Mouse (Mus musculus) forebrain, postnatal 0 days (tissue): ENCODE measurements around the gene Cpm. TPM values are rescaled to one million over a fixed set of nuclear protein-coding genes. Genes with fewer than 3 reads are reported as not detected.

Source experiments
- ATAC-seq: fragments of 200-750 bp; cut with Nextera tagmentation; 2 replicates; pipeline ENCODE4 v1.8.0; 2017; ENCODE audit warnings: mild to moderate bottlenecking, moderate library complexity
- DNase-seq: peaks from one replicate; pipeline ENCODE4 v3.0.0-alpha.2; 2015
- H3K27ac ChIP-seq: fragments of 300-500 bp; sonication (generic); 2 replicates; pipeline ENCODE4 v1.5.1; 2014; ENCODE audit warnings: low read depth, mild to moderate bottlenecking, antibody characterized with exemption, low read length, moderate library complexity, mixed read lengths
- H3K27me3 ChIP-seq: fragments of 300-500 bp; sonication (generic); 2 replicates; pipeline ENCODE4 v1.6.1; 2014; ENCODE audit warnings: mild to moderate bottlenecking, low read length, mixed read lengths; ENCODE audit not compliant: insufficient read depth
- H3K36me3 ChIP-seq: fragments of 300-500 bp; sonication (generic); 2 replicates; pipeline ENCODE4 v1.6.1; 2014; ENCODE audit warnings: mild to moderate bottlenecking, moderate library complexity; ENCODE audit not compliant: insufficient read depth
- H3K4me1 ChIP-seq: fragments of 300-500 bp; sonication (generic); 2 replicates; pipeline ENCODE4 v1.6.1; 2014; ENCODE audit warnings: antibody characterized with exemption; ENCODE audit not compliant: insufficient read depth
- H3K4me2 ChIP-seq: fragments of 300-500 bp; sonication (generic); 2 replicates; pipeline ENCODE4 v1.6.1; 2014; ENCODE audit warnings: low read depth, mild to moderate bottlenecking, moderate library complexity
- H3K4me3 ChIP-seq: fragments of 300-500 bp; sonication (generic); 2 replicates; pipeline ENCODE4 v1.5.1; 2014; ENCODE audit warnings: low read depth, low read length, mixed read lengths
- H3K9ac ChIP-seq: fragments of 300-500 bp; sonication (generic); 2 replicates; pipeline ENCODE4 v1.6.1; 2014; ENCODE audit warnings: mild to moderate bottlenecking
- H3K9me3 ChIP-seq: fragments of 300-500 bp; sonication (generic); 2 replicates; pipeline ENCODE4 v1.6.1; 2016; ENCODE audit warnings: low read length
- CTCF ChIP-seq: sonication (generic); IDR thresholded peaks from 2 replicates; pipeline ENCODE4 v1.5.1; 2016; ENCODE audit warnings: antibody characterized with exemption, control low read depth, low read depth
- WGBS: fragments of 180-500 bp; shearing (Covaris S2); extraction: QIAGEN DNeasy Blood & Tissue Kit; methylation state at CpG from one replicate; pipeline ENCODE4 v1.1.7; 2014; 5-methylcytosine and 5-hydroxymethylcytosine counted together
- polyA plus RNA-seq: library from polyadenylated mRNA; unstranded; fragments of >200 nt; fragmentation: Nextera tagmentation; extraction: Ambion mirVana; gene quantifications from 2 replicates; pipeline ENCODE4 v1.2.1, GENCODE M21; 2015
- total RNA-seq: library from RNA; depleted of rRNA; stranded (reverse); fragments of >200 nt; gene quantifications from 2 replicates; pipeline ENCODE4 v1.2.3, GENCODE M21; 2014

Cpm gene
- total and polyA plus RNA-seq, 2 experiments from 2014 or later: 3.4 to 7.5 TPM

GRCm38 (mm10) chr10:117676036-117676643, 46.8 kb downstream of the Cpm start:
- peak overlapping the region; percentile 47 for H3K9ac ChIP-seq
- H3K36me3 ChIP-seq: no peaks in the 10 kb centered on the region
- TF ChIP-seq CTCF: no peak
- peak overlapping the region; percentile 34 for H3K4me3 ChIP-seq
- H3K27ac ChIP-seq: peak overlapping the region; percentile 82
- ATAC-seq (peak; percentile 65), DNase-seq (peak; percentile 73)
- H3K9me3 ChIP-seq: no peaks in the 10 kb centered on the region
- peak overlapping the region; percentile 54 for H3K4me2 ChIP-seq
- H3K4me1 ChIP-seq: peaks cover 3% of the 10 kb centered on the region; the same call in 1 of the 2 replicates
- 31% methylated on average over 19 of the region's 19 CpGs for WGBS
- no peaks in the 10 kb centered on the region for H3K27me3 ChIP-seq

GRCm38 (mm10) chr10:117676644-117677313, 47.5 kb downstream of the Cpm start:
- H3K9me3 ChIP-seq: no peaks in the 10 kb centered on the region
- no peaks in the 10 kb centered on the region for H3K36me3 ChIP-seq
- 0 out of 2 replicates have a peak, but pooled peaks have one; percentile 12 for ATAC-seq
- peak overlapping the region; percentile 54 for H3K4me2 ChIP-seq
- H3K27me3 ChIP-seq: no peaks in the 10 kb centered on the region
- peak; percentile 74 for DNase-seq
- H3K27ac ChIP-seq: no peak overlapping the region; the same call in 1 of the 2 replicates
- TF ChIP-seq CTCF: peak; percentile 71
- H3K4me3 ChIP-seq: peak overlapping the region; percentile 34
- 25% methylated on average over 17 of the region's 17 CpGs for WGBS
- peaks cover 3% of the 10 kb centered on the region; the same call in 1 of the 2 replicates for H3K4me1 ChIP-seq
- peak overlapping the region; percentile 47 for H3K9ac ChIP-seq

GRCm38 (mm10) chr10:117677494-117678236, 48.4 kb downstream of the Cpm start:
- Histone ChIP-seq H3K27me3 (no peaks in the 10 kb centered on the region), H3K4me3 (no peak overlapping the region), H3K9ac (no peak overlapping the region), H3K4me1 (peaks cover 3% of the 10 kb centered on the region; the same call in 1 of the 2 replicates), H3K4me2 (no peak overlapping the region), H3K9me3 (no peaks in the 10 kb centered on the region), H3K36me3 (no peaks in the 10 kb centered on the region), H3K27ac (no peak overlapping the region)
- no peak for TF ChIP-seq CTCF
- no peak for ATAC-seq
- WGBS: 78% methylated on average over 13 of the region's 13 CpGs
- no peak for DNase-seq

GRCm38 (mm10) chr10:117678357-117678756, 49.1 kb downstream of the Cpm start:
- no peak overlapping the region for H3K9ac ChIP-seq
- peaks cover 3% of the 10 kb centered on the region; the same call in 1 of the 2 replicates for H3K4me1 ChIP-seq
- no peak overlapping the region for H3K27ac ChIP-seq
- TF ChIP-seq CTCF: no peak
- H3K9me3 ChIP-seq: no peaks in the 10 kb centered on the region
- WGBS: 81% methylated on average over 5 of the region's 5 CpGs
- no peak overlapping the region for H3K4me2 ChIP-seq
- ATAC-seq: no peak
- no peaks in the 10 kb centered on the region for H3K36me3 ChIP-seq
- H3K27me3 ChIP-seq: no peaks in the 10 kb centered on the region
- DNase-seq: no peak
- no peak overlapping the region for H3K4me3 ChIP-seq

- Histone ChIP-seq H3K27me3 (no peaks in the 10 kb centered on the region), H3K36me3 (no peaks in the 10 kb centered on the region), H3K4me1 (peaks cover 3% of the 10 kb centered on the region; the same call in 1 of the 2 replicates), H3K9ac (no peak overlapping the region), H3K4me3 (no peak overlapping the region), H3K9me3 (no peaks in the 10 kb centered on the region), H3K4me2 (no peak overlapping the region), H3K27ac (no peak overlapping the region)
- no peak for ATAC-seq
- DNase-seq: no peak
- 88% methylated on average over 5 of the region's 5 CpGs for WGBS
- TF ChIP-seq CTCF: no peak
These were observed 49.9 kb downstream of the Cpm start for GRCm38 (mm10) chr10:117679029-117679686.

GRCm38 (mm10) chr10:117679963-117680473, 50.7 kb downstream of the Cpm start:
- H3K27ac ChIP-seq: no peak overlapping the region
- no peak overlapping the region for H3K9ac ChIP-seq
- ATAC-seq (no peak), DNase-seq (no peak)
- H3K27me3 ChIP-seq: no peaks in the 10 kb centered on the region
- no peaks in the 10 kb centered on the region for H3K9me3 ChIP-seq
- H3K4me3 ChIP-seq: no peak overlapping the region
- no peak overlapping the region for H3K4me2 ChIP-seq
- TF ChIP-seq CTCF: no peak
- peaks cover 3% of the 10 kb centered on the region; the same call in 1 of the 2 replicates for H3K4me1 ChIP-seq
- H3K36me3 ChIP-seq: no peaks in the 10 kb centered on the region
- 90% methylated on average over 14 of the region's 14 CpGs for WGBS
